Mouse (Mus musculus) liver, embryonic 14.5 days (tissue): ENCODE data around the gene Adgb. TPM values are rescaled to one million over a fixed set of nuclear protein-coding genes. Genes with fewer than 3 reads are reported as not detected.

Experiments used
- ATAC-seq: fragments of 200-750 bp; cut with Nextera tagmentation; 2 replicates; pipeline ENCODE4 v1.8.0; 2017; ENCODE audit warnings: moderate number of reproducible peaks, mild to moderate bottlenecking, moderate library complexity; ENCODE audit not compliant: insufficient read depth
- DNase-seq, 3 experiments: peaks; one replicate each; pipeline ENCODE4 v3.0.0-alpha.2; 2012 to 2013; ENCODE audit warnings: low read depth in 3 of 3, low spot score in 3 of 3
- H3K27ac ChIP-seq: fragments of 300-500 bp; sonication (generic); 2 replicates; pipeline ENCODE4 v1.5.1; 2014; ENCODE audit warnings: moderate library complexity, mild to moderate bottlenecking, control low read depth, inconsistent platforms
- H3K27me3 ChIP-seq: fragments of 300-500 bp; sonication (generic); 2 replicates; pipeline ENCODE4 v1.6.1; 2014; ENCODE audit warnings: mild to moderate bottlenecking, low read length, moderate library complexity; ENCODE audit not compliant: control insufficient read depth, insufficient read depth
- H3K36me3 ChIP-seq: fragments of 300-500 bp; sonication (generic); replicated peaks from 2 replicates; pipeline ENCODE4 v1.6.1; 2014; ENCODE audit warnings: low read depth; ENCODE audit not compliant: control insufficient read depth, insufficient read depth
- H3K4me1 ChIP-seq, 2 experiments: fragments of 200-500 bp in 1 of 2; fragments of 300-500 bp in 1 of 2; sonication (generic) in 1 of 2; replicated peaks; 2 replicates each; pipeline ENCODE4 v1.6.1; 2012 to 2014; ENCODE audit warnings: antibody characterized with exemption in 1 of 2, inconsistent platforms in 1 of 2, low read length in 1 of 2; ENCODE audit not compliant: control insufficient read depth in 2 of 2, insufficient read depth in 2 of 2
- H3K4me2 ChIP-seq: fragments of 300-500 bp; sonication (generic); 2 replicates; pipeline ENCODE4 v1.6.1; 2014; ENCODE audit warnings: low read depth, mild to moderate bottlenecking, control low read depth, moderate library complexity
- H3K4me3 ChIP-seq, 2 experiments: fragments of 200-500 bp in 1 of 2; fragments of 300-500 bp in 1 of 2; sonication (generic) in 1 of 2; 2 replicates each; pipeline ENCODE4 v1.5.1; 2012 to 2014; ENCODE audit warnings: low read depth in 2 of 2, low read length in 2 of 2, mild to moderate bottlenecking in 2 of 2, control low read depth in 1 of 2, inconsistent platforms in 1 of 2, moderate library complexity in 1 of 2; ENCODE audit not compliant: insufficient read depth in 1 of 2
- H3K9ac ChIP-seq: fragments of 300-500 bp; sonication (generic); replicated peaks from 2 replicates; pipeline ENCODE4 v1.6.1; 2014; ENCODE audit warnings: mild to moderate bottlenecking, control low read depth, moderate library complexity
- H3K9me3 ChIP-seq: fragments of 300-500 bp; sonication (generic); 2 replicates; pipeline ENCODE4 v1.6.1; 2016; ENCODE audit warnings: low read length, mixed read lengths; ENCODE audit not compliant: control insufficient read depth
- CTCF ChIP-seq: IDR thresholded peaks from 2 replicates; pipeline ENCODE4 v1.5.1; 2016; ENCODE audit warnings: antibody characterized with exemption, low read depth, control low read depth
- EP300 ChIP-seq: IDR thresholded peaks from 2 replicates; pipeline ENCODE4 v1.6.1; 2016; ENCODE audit warnings: antibody characterized with exemption, low read depth
- WGBS: fragments of 180-500 bp; shearing (Covaris S2); extraction: QIAGEN DNeasy Blood & Tissue Kit; methylation state at CpG from one replicate; pipeline ENCODE4 v1.1.7; 2014; ENCODE audit not compliant: insufficient replicate concordance; 5-methylcytosine and 5-hydroxymethylcytosine counted together
- polyA plus RNA-seq, 2 experiments: library from polyadenylated mRNA; depleted of rRNA in 1 of 2; stranded (reverse) in 1 of 2; unstranded in 1 of 2; fragments of >200 nt; fragmentation: Nextera tagmentation in 1 of 2; extraction: Ambion mirVana in 1 of 2; gene quantifications; 2 replicates each; pipeline versions ENCODE4 v1.2.1 to v1.2.3; 2012 to 2014

Gene Adgb
- polyA plus RNA-seq, 2 experiments: 0.30 to 0.49 TPM

GRCm38 (mm10) chr10:10322961-10323360 lies 149.2 kb downstream of the Adgb start:
- no peaks in the 10 kb centered on the region for H3K9me3 ChIP-seq

DNA sequence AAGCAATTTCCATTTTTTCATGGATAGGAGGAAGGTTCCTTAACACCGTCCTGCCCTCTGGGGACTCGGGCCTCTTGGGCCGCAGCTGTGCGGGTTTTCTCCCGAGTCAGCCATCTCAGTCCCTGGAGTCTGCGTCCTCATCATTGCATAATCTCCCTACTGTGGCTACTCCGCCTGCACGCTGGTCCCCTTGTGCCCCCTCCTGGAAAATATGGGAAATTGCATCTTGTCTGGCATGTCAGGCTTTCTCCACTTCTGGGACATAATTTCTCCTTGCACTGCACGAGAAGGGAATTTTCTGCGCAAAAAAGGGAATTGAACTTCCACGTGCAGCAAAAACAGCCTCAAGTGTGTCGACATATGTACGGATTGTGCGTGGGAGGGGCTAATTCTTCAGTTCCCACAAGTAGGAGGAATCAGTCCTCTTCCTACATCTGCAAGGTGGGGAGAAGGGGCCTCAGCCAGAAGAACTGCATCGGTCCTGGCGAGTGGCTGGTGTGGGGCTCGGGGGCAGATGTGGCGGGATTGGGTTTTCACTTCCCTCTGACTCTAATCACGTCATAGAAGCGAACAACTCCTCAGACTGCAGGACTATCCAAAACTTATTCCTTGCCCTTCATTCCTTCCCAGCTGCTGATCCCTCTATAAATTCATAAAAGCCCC lies 150.9 kb downstream of the Adgb start:
- peak overlapping the region; percentile 34 for H3K4me2 ChIP-seq
- no peaks in the 10 kb centered on the region for H3K27me3 ChIP-seq
- DNase-seq (peak; percentile 26 to 46 (median 37)), ATAC-seq (peak; percentile 62; the same call in 1 of the 2 replicates)
- no peaks in the 10 kb centered on the region for H3K9me3 ChIP-seq
- 4% methylated on average over 20 of the region's 20 CpGs for WGBS
- no peaks in the 10 kb centered on the region for H3K4me1 ChIP-seq
- H3K4me3 ChIP-seq: no peak overlapping the region
- TF ChIP-seq CTCF (peak; percentile 85), EP300 (no peak)
- H3K9ac ChIP-seq: no peak overlapping the region
- H3K36me3 ChIP-seq: no peaks in the 10 kb centered on the region
- no peak overlapping the region for H3K27ac ChIP-seq

More at GRCm38 (mm10) chr10:10322961-10323360, 149.2 kb downstream of the Adgb start:
- Histone ChIP-seq H3K4me3 (no peak overlapping the region), H3K4me2 (no peak overlapping the region), H3K36me3 (no peaks in the 10 kb centered on the region), H3K27ac (no peak overlapping the region), H3K9ac (no peak overlapping the region), H3K4me1 (no peaks in the 10 kb centered on the region), H3K27me3 (no peaks in the 10 kb centered on the region)
- no peak for TF ChIP-seq EP300
- TF ChIP-seq CTCF: no peak
- 60% methylated on average over 11 of the region's 11 CpGs for WGBS
- no peak for ATAC-seq
- no peak for DNase-seq

DNA sequence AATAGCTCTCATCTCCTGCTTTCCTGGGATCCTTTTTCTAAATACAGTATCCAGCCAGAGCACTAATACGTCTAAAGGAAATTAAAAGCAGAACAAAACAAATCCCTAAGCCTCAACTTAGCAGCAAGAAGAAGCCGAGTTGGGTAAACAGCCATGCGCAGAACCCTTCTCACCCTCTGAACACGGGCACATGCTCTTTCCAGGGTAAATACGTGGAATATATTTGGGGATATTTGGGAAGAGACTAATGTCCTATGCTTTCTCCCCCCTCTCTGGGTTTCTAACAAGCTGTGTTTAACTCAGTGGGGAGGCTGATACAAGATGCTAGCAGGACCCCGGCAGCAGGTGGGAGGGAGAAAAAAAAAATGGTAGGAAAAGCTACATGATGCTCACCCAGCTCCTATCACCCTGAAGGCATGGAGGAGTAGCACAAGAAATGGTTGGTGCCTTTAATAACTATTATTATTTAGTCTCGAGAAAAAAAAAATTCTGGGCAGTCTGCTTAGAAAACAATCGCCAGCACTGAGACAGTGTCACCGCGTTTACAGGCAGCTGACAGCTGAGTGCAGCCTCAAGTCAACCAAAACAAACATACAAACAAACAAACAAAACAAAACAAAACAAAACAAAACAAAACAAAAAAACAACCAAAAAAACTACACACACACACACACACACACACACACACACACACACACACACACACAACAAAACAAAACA lies 151.6 kb downstream of the Adgb start:
- Histone ChIP-seq H3K4me2 (peak overlapping the region; percentile 34; the same call in 1 of the 2 replicates), H3K27ac (no peak overlapping the region), H3K36me3 (no peaks in the 10 kb centered on the region), H3K9me3 (no peaks in the 10 kb centered on the region), H3K9ac (no peak overlapping the region), H3K4me3 (no peak overlapping the region), H3K27me3 (no peaks in the 10 kb centered on the region), H3K4me1 (no peaks in the 10 kb centered on the region)
- 59% methylated on average over 10 of the region's 10 CpGs for WGBS
- no peak for TF ChIP-seq CTCF
- no peak for TF ChIP-seq EP300
- ATAC-seq: no peak
- no peak for DNase-seq

GRCm38 (mm10) chr10:10318086-10318485 lies 154.0 kb downstream of the Adgb start:
- H3K9ac ChIP-seq: no peak overlapping the region
- H3K36me3 ChIP-seq: no peaks in the 10 kb centered on the region
- no peaks in the 10 kb centered on the region for H3K4me1 ChIP-seq
- H3K4me3 ChIP-seq: no peak overlapping the region
- ATAC-seq (no peak), DNase-seq (no peak)
- TF ChIP-seq CTCF (no peak), EP300 (no peak)
- no peaks in the 10 kb centered on the region for H3K27me3 ChIP-seq
- no peak overlapping the region for H3K4me2 ChIP-seq
- WGBS: 57% methylated on average over 3 of the region's 3 CpGs
- no peaks in the 10 kb centered on the region for H3K9me3 ChIP-seq
- H3K27ac ChIP-seq: no peak overlapping the region

- no peak overlapping the region for H3K9ac ChIP-seq
- 24% methylated on average over 2 of the region's 2 CpGs for WGBS
- no peaks in the 10 kb centered on the region for H3K27me3 ChIP-seq
- H3K4me3 ChIP-seq: no peak overlapping the region
- no peaks in the 10 kb centered on the region for H3K9me3 ChIP-seq
- no peak overlapping the region for H3K27ac ChIP-seq
- H3K4me2 ChIP-seq: no peak overlapping the region
- no peaks in the 10 kb centered on the region for H3K4me1 ChIP-seq
- TF ChIP-seq EP300 (no peak), CTCF (no peak)
- DNase-seq (no peak), ATAC-seq (no peak)
- no peaks in the 10 kb centered on the region for H3K36me3 ChIP-seq
Measured at GRCm38 (mm10) chr10:10315631-10316030, 156.5 kb downstream of the Adgb start.
